Mouse (Mus musculus): ENCODE measurements at regions not wholly inside any gene's neighbourhood (a gene's known extent, or its start where the extent isn't known, plus 50 kb on each side); places are given as distances from the start of the nearest gene placed in this dataset.

DNA sequence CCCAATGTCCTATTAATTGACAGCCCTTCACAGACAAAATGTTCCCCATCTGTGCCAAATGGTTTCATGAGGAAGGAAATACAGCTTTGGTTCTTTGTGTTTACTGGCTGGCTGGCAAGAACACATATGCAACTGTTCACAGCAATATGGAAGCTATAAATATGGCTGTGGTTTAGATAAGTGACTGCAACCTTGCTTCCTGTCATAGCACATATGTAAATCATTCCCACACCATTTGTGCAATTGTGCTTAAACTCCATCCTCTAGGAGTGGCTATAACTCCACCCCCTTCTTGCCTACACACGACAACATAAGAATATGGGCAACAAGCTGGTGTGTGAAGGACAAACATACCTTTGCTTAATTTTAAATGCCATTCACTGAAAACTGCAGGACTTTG lies 156.4 kb downstream of the Snx13 start:
- TF ChIP-seq CTCF (IDR thresholded peaks at IDR 0.05; ENCODE audit: extremely low read depth, insufficient read depth, low read length) (no peak), POLR2A (IDR thresholded peaks at IDR 0.05; ENCODE audit: extremely low read depth, insufficient read depth, low read length) (no peak)

All from cortical plate, adult 2 months (tissue).